Mouse (Mus musculus) layer of hippocampus, adult 9-11 months (tissue): ENCODE data around the gene Vash1.

Source experiments
- DNase-seq: peaks from one replicate; pipeline ENCODE4 v3.0.0; 2022

Vash1 gene

DNA sequence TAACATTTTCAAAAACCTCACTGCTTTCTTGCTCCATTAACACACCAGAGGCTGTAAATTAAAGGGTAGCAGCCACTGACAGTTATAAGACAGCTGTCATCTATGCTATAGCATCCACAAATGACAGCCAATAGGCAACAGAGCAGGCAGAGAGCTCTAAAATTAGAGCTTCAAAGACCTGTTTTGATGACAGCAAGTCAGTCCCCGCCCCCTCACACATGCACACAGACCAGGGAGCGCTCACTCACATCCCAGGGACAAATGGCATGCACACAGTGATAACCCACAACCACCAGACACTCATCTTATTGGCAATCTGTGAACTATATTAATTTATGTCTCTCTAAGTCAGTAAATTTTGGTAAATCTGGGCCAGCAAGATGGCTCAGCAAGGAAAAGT, 45.8 kb downstream of the Vash1 start:
- peak; percentile 38 for DNase-seq

DNA sequence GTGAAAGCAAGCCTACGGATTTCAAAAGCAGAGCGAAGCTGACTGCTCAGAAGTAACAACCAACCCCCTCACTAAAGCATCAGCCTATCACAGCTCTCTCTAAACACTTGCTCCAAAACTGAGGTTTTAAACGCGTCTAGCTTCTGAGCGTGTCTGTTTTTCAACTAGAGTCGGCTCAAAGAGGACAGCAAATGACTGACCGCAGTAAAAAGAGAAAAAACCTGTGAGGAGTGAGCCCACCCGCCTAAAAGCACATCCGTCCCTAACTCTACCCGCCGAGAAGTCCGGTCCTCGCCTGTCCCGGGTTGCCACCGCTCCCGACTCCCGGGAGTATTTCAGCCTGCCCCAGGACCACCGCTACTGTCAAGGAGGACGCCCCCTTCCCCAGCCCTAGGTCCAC, 47.2 kb downstream of the Vash1 start:
- DNase-seq: no peak

DNA sequence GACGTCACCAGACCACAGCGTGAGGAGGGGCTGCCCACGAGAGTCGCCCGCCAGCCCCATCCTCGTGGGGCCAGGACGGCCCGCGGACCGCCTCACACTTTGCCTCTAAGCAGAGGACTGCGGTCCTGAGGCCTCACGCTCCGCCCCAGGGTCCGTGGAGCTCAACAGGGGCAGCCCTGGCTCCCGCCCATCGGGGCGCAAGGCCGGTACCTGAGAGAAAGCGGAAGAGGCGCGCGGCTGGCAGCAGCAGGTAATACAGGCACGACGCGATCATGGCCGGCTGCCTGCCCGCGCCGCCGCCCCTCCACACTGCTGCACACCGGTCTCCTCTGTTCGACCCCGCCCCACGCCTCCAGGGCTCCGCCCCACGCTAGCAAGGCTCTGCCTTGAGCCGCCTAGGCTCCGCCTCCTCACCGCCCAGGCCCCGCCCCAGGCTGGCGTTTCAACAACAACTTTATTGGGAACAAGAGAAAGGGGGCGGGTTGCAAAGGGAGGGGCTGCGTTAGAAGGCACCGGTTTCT, 47.7 kb downstream of the Vash1 start, which contains the start of gene Angel1:
Angel1 (minus strand) TSS at position 341 of the 521 bp plus-strand sequence.
- DNase-seq: peak; percentile 96

DNA sequence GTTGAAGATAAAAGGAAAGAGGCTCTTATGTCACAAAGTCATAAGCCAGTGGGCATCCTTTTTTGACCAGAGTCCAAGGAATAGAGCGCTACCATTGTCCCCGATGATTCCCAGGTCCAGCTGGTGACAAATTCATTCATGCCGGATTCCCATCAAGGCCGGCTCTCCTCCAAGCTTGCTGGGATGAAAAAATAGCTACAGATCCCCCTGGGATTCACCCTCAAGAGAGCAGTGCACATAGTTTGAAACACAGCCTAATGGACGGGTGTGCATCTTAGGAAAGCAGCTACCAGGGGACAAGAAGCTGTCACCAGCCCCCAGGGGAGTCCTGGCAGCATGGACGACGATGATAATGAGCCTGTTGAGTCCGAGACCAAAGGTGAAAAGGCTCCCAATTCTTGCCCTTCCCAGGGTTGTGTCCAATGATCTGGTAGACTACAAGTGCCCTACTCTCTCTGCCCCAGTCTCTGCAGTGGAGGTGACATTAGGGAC, 55.9 kb downstream of the Vash1 start, which contains the start of gene Lrrc74a:
Lrrc74a (plus strand) TSS at position 51 of the 492 bp plus-strand sequence.
- no peak for DNase-seq
